Mouse (Mus musculus) midbrain, embryonic 10.5 days (tissue): ENCODE results near the gene Smim20. TPM values are rescaled to one million over a fixed set of nuclear protein-coding genes. Genes with fewer than 3 reads are reported as not detected.

Experiments
- DNase-seq: peaks from one replicate; pipeline ENCODE4 v3.0.0-alpha.2; 2017; ENCODE audit warnings: low spot score
- H3K27ac ChIP-seq: fragments of 300-500 bp; sonication (generic); replicated peaks from 2 replicates; pipeline ENCODE4 v1.5.1; 2016; ENCODE audit warnings: mild to moderate bottlenecking
- H3K27me3 ChIP-seq: fragments of 300-500 bp; sonication (generic); 2 replicates; pipeline ENCODE4 v1.6.1; 2016; ENCODE audit warnings: low read depth, mild to moderate bottlenecking; ENCODE audit not compliant: poor library complexity, severe bottlenecking
- H3K36me3 ChIP-seq: fragments of 300-500 bp; sonication (generic); 2 replicates; pipeline ENCODE4 v1.6.1; 2016; ENCODE audit warnings: mild to moderate bottlenecking, moderate library complexity
- H3K4me1 ChIP-seq: fragments of 300-500 bp; sonication (generic); 2 replicates; pipeline ENCODE4 v1.6.1; 2016
- H3K4me3 ChIP-seq: fragments of 300-500 bp; sonication (generic); 2 replicates; pipeline ENCODE4 v1.5.1; 2016; ENCODE audit warnings: mild to moderate bottlenecking, moderate library complexity
- H3K9me3 ChIP-seq: fragments of 300-500 bp; sonication (generic); replicated peaks from 2 replicates; pipeline ENCODE4 v1.6.1; 2016; ENCODE audit warnings: mild to moderate bottlenecking
- WGBS: fragments of 180-500 bp; shearing (Covaris S2); methylation state at CpG from one replicate; pipeline ENCODE4 v1.1.7; 2016; 5-methylcytosine and 5-hydroxymethylcytosine counted together
- polyA plus RNA-seq: library from polyadenylated mRNA; unstranded; fragments of >200 nt; fragmentation: Nextera tagmentation; extraction: Ambion mirVana; gene quantifications from 2 replicates; pipeline ENCODE4 v1.2.1, GENCODE M21; 2016

Gene Smim20
- polyA plus RNA-seq, 1 experiment from 2014 or later: 70.9 TPM

- no peaks in the 10 kb centered on the region for H3K36me3 ChIP-seq
- no peaks in the 10 kb centered on the region for H3K4me1 ChIP-seq
- no peak for DNase-seq
- H3K4me3 ChIP-seq: no peak overlapping the region
- WGBS: 88% methylated on average over 4 of the region's 4 CpGs
- H3K9me3 ChIP-seq: no peaks in the 10 kb centered on the region; the same call in 1 of the 2 replicates
- no peaks in the 10 kb centered on the region for H3K27me3 ChIP-seq
- no peak overlapping the region for H3K27ac ChIP-seq
These were observed 30.1 kb downstream of the Smim20 start for GRCm38 (mm10) chr5:53296961-53297360.

GRCm38 (mm10) chr5:53301496-53301895, 34.6 kb downstream of the Smim20 start:
- H3K27me3 ChIP-seq: no peaks in the 10 kb centered on the region
- no peaks in the 10 kb centered on the region for H3K9me3 ChIP-seq
- no peak overlapping the region for H3K27ac ChIP-seq
- H3K4me3 ChIP-seq: no peak overlapping the region
- H3K36me3 ChIP-seq: no peaks in the 10 kb centered on the region
- no peak for DNase-seq
- 83% methylated on average over 8 of the region's 8 CpGs for WGBS
- H3K4me1 ChIP-seq: no peaks in the 10 kb centered on the region

GRCm38 (mm10) chr5:53302895-53303670, 36.2 kb downstream of the Smim20 start:
- H3K4me1 ChIP-seq: no peaks in the 10 kb centered on the region
- DNase-seq: no peak
- no peak overlapping the region for H3K4me3 ChIP-seq
- no peaks in the 10 kb centered on the region for H3K9me3 ChIP-seq
- H3K27ac ChIP-seq: no peak overlapping the region
- no peaks in the 10 kb centered on the region for H3K27me3 ChIP-seq
- WGBS: 75% methylated on average over 10 of the region's 10 CpGs
- no peaks in the 10 kb centered on the region for H3K36me3 ChIP-seq

GRCm38 (mm10) chr5:53303941-53304340, 37.1 kb downstream of the Smim20 start:
- 94% methylated on average over 6 of the region's 6 CpGs for WGBS
- no peaks in the 10 kb centered on the region for H3K27me3 ChIP-seq
- no peak for DNase-seq
- no peaks in the 10 kb centered on the region for H3K9me3 ChIP-seq
- H3K36me3 ChIP-seq: no peaks in the 10 kb centered on the region
- H3K27ac ChIP-seq: no peak overlapping the region
- H3K4me3 ChIP-seq: no peak overlapping the region
- no peaks in the 10 kb centered on the region for H3K4me1 ChIP-seq

- DNase-seq: no peak
- H3K36me3 ChIP-seq: no peaks in the 10 kb centered on the region
- H3K4me3 ChIP-seq: no peak overlapping the region
- H3K4me1 ChIP-seq: no peaks in the 10 kb centered on the region
- no peaks in the 10 kb centered on the region for H3K27me3 ChIP-seq
- WGBS: 75% methylated on average over 4 of the region's 4 CpGs
- H3K27ac ChIP-seq: no peak overlapping the region
- H3K9me3 ChIP-seq: no peaks in the 10 kb centered on the region
These were observed 38.1 kb downstream of the Smim20 start for GRCm38 (mm10) chr5:53304936-53305335.

- H3K36me3 ChIP-seq: no peaks in the 10 kb centered on the region
- H3K4me1 ChIP-seq: no peaks in the 10 kb centered on the region
- no peak for DNase-seq
- no peak overlapping the region for H3K4me3 ChIP-seq
- H3K9me3 ChIP-seq: no peaks in the 10 kb centered on the region
- no peaks in the 10 kb centered on the region for H3K27me3 ChIP-seq
- 86% methylated on average over 3 of the region's 3 CpGs for WGBS
- no peak overlapping the region for H3K27ac ChIP-seq
These were observed 40.0 kb downstream of the Smim20 start for GRCm38 (mm10) chr5:53306864-53307263.

- H3K4me3 ChIP-seq: no peak overlapping the region
- H3K4me1 ChIP-seq: no peaks in the 10 kb centered on the region
- 89% methylated on average over 5 of the region's 5 CpGs for WGBS
- no peak for DNase-seq
- no peaks in the 10 kb centered on the region for H3K9me3 ChIP-seq
- H3K36me3 ChIP-seq: no peaks in the 10 kb centered on the region
- no peak overlapping the region for H3K27ac ChIP-seq
- H3K27me3 ChIP-seq: no peaks in the 10 kb centered on the region
These were observed 40.6 kb downstream of the Smim20 start for GRCm38 (mm10) chr5:53307437-53307836.

- H3K27me3 ChIP-seq: no peaks in the 10 kb centered on the region
- H3K27ac ChIP-seq: no peak overlapping the region
- H3K4me3 ChIP-seq: no peak overlapping the region
- H3K9me3 ChIP-seq: no peaks in the 10 kb centered on the region
- no peak for DNase-seq
- 92% methylated on average over 13 of the region's 13 CpGs for WGBS
- peaks cover 10% of the 10 kb centered on the region for H3K4me1 ChIP-seq
- H3K36me3 ChIP-seq: no peaks in the 10 kb centered on the region
These were observed 47.7 kb downstream of the Smim20 start for GRCm38 (mm10) chr5:53314404-53315167.

- DNase-seq: no peak
- 60% methylated on average over 2 of the region's 2 CpGs for WGBS
- Histone ChIP-seq H3K36me3 (no peaks in the 10 kb centered on the region), H3K27me3 (no peaks in the 10 kb centered on the region), H3K9me3 (no peaks in the 10 kb centered on the region), H3K27ac (no peak overlapping the region), H3K4me1 (peaks cover 13% of the 10 kb centered on the region), H3K4me3 (no peak overlapping the region)
These were observed 48.9 kb downstream of the Smim20 start for GRCm38 (mm10) chr5:53315829-53316228.

- peaks cover 13% of the 10 kb centered on the region for H3K4me1 ChIP-seq
- H3K27me3 ChIP-seq: no peaks in the 10 kb centered on the region
- no peaks in the 10 kb centered on the region for H3K9me3 ChIP-seq
- no peak overlapping the region for H3K27ac ChIP-seq
- DNase-seq: no peak
- H3K36me3 ChIP-seq: no peaks in the 10 kb centered on the region
- H3K4me3 ChIP-seq: no peak overlapping the region
- 81% methylated on average over 3 of the region's 3 CpGs for WGBS
These were observed 50.5 kb downstream of the Smim20 start for GRCm38 (mm10) chr5:53317396-53317795.

GRCm38 (mm10) chr5:53317885-53318466, 51.1 kb downstream of the Smim20 start:
- no peaks in the 10 kb centered on the region for H3K27me3 ChIP-seq
- H3K4me1 ChIP-seq: peaks cover 13% of the 10 kb centered on the region
- no peaks in the 10 kb centered on the region for H3K9me3 ChIP-seq
- H3K4me3 ChIP-seq: no peak overlapping the region
- DNase-seq: no peak
- H3K27ac ChIP-seq: no peak overlapping the region
- H3K36me3 ChIP-seq: no peaks in the 10 kb centered on the region
- 83% methylated on average over 7 of the region's 7 CpGs for WGBS

- Histone ChIP-seq H3K4me3 (no peak overlapping the region), H3K27ac (no peak overlapping the region), H3K27me3 (peaks cover 10% of the 10 kb centered on the region; the same call in 1 of the 2 replicates), H3K36me3 (no peaks in the 10 kb centered on the region), H3K9me3 (no peaks in the 10 kb centered on the region), H3K4me1 (peaks cover 35% of the 10 kb centered on the region)
- DNase-seq: no peak
- 77% methylated on average over 3 of the region's 3 CpGs for WGBS
These were observed 53.4 kb downstream of the Smim20 start for GRCm38 (mm10) chr5:53320331-53320730.

- WGBS: 94% methylated on average over 9 of the region's 9 CpGs
- peaks cover 10% of the 10 kb centered on the region; the same call in 1 of the 2 replicates for H3K27me3 ChIP-seq
- no peaks in the 10 kb centered on the region for H3K9me3 ChIP-seq
- H3K27ac ChIP-seq: no peak overlapping the region
- no peak overlapping the region for H3K4me3 ChIP-seq
- H3K4me1 ChIP-seq: peaks cover 48% of the 10 kb centered on the region
- DNase-seq: no peak
- no peaks in the 10 kb centered on the region for H3K36me3 ChIP-seq
These were observed 55.0 kb downstream of the Smim20 start for GRCm38 (mm10) chr5:53321901-53322300.
